Mouse (Mus musculus): ENCODE results near the gene Zfp385a.

DNA sequence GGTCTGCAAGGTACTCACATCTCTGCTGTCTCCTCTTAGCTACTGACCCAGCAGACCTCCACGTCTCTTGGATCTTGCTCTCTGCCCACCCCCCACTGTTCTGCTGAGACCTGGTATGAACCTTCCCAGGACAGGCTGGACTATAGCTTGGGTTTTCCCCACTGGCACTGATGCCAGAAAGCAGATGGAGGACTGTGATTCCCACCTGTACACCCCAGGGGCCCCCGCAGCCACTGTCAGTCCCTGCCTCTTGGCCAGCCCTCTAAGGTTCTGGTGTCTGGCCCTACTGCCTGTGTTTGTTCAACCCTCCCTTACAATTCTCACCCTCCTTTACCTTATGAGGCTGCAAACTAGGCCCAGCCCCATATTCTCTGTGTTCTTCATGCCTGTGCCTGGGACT, 14.8 kb upstream of the Zfp385a start:
- no peak for TF ChIP-seq CTCF (IDR thresholded peaks at IDR 0.05; ENCODE audit: control insufficient read depth, insufficient read depth, insufficient read length)
- TF ChIP-seq USF1 (IDR thresholded peaks at IDR 0.05; ENCODE audit: low read depth) = no peak
- TF ChIP-seq MAX (IDR thresholded peaks at IDR 0.05) = no peak
- TF ChIP-seq CEBPB (IDR thresholded peaks at IDR 0.05; ENCODE audit: low read depth) = no peak

Data from C2C12 (cell line).